Mouse (Mus musculus): ENCODE results near the gene Clec2e. TPM values are rescaled to one million over a fixed set of nuclear protein-coding genes. Genes with fewer than 3 reads are reported as not detected.

Clec2e gene
- total and polyA plus RNA-seq, 3 experiments: not detected

- DNase-seq: no peak
Measured at GRCm38 (mm10) chr6:129058013-129058412, 42.7 kb downstream of the Clec2e start.

- DNase-seq: no peak
Measured at GRCm38 (mm10) chr6:129056237-129056636, 44.5 kb downstream of the Clec2e start.

- DNase-seq: peak; percentile 20
Measured at GRCm38 (mm10) chr6:129051731-129052130, 49.0 kb downstream of the Clec2e start.

- DNase-seq: no peak
Measured at GRCm38 (mm10) chr6:129051086-129051485, 49.6 kb downstream of the Clec2e start.

GRCm38 (mm10) chr6:129049596-129050251 is 51.0 kb downstream of the Clec2e start:
- no peak for DNase-seq

- DNase-seq: peak; percentile 50
Measured at GRCm38 (mm10) chr6:129048857-129049473, 51.7 kb downstream of the Clec2e start.

- no peak for DNase-seq
Measured at GRCm38 (mm10) chr6:129048381-129048780, 52.3 kb downstream of the Clec2e start.

- DNase-seq: no peak
Measured at GRCm38 (mm10) chr6:129045601-129046000, 55.1 kb downstream of the Clec2e start, which contains the start of gene Klrb1f. Gene Klrb1f, plus strand, starts transcription at chr6:129045901.

- no peak for DNase-seq
Measured at GRCm38 (mm10) chr6:129042470-129042869, 58.2 kb downstream of the Clec2e start.

Other genes starting within 250 kb of the Clec2e start
- under 1 TPM in 1 of 2 experiments, not detected in 1; 0.21 TPM for gene Clec2i, start 213.3 kb downstream of the Clec2e start, total RNA-seq (2021)
- not detected in 2 replicates for gene Clec2i, start 213.3 kb downstream of the Clec2e start, polyA plus RNA-seq (2012; rRNA removed)
- under 1 TPM; 0.17 to 0.38 TPM for gene BC035044, start 209.8 kb downstream of the Clec2e start, total RNA-seq (2021)
- 0.06 and 0.52 TPM in 2 replicates for gene BC035044, start 209.8 kb downstream of the Clec2e start, polyA plus RNA-seq (2012; rRNA removed)
- gene Clec2g, start 166.5 kb downstream of the Clec2e start, total RNA-seq (2021): 1 to 10 TPM in 1 of 2 experiments, under 1 TPM in 1; 0.40 to 4.2 TPM
- gene Clec2g, start 166.5 kb downstream of the Clec2e start, polyA plus RNA-seq (2012; rRNA removed): not detected in 2 replicates
- gene Klrb1f, start 55.0 kb downstream of the Clec2e start, total RNA-seq (2021): under 1 TPM in 1 of 2 experiments, not detected in 1; 0.17 TPM
- not detected in 2 replicates for gene Klrb1f, start 55.0 kb downstream of the Clec2e start, polyA plus RNA-seq (2012; rRNA removed)
- 10 to 100 TPM; 44.0 to 49.6 TPM for gene Clec2d, start 79.7 kb upstream of the Clec2e start, total RNA-seq (2021)
- gene Clec2d, start 79.7 kb upstream of the Clec2e start, polyA plus RNA-seq (2012; rRNA removed): 2.7 and 3.3 TPM in 2 replicates
- under 1 TPM in 1 of 2 experiments, not detected in 1; 0.38 TPM for gene Cd69, start 174.5 kb upstream of the Clec2e start, total RNA-seq (2021)
- gene Cd69, start 174.5 kb upstream of the Clec2e start, polyA plus RNA-seq (2012; rRNA removed): not detected in 2 replicates
- not detected for gene 4922502D21Rik, start 230.9 kb upstream of the Clec2e start, total RNA-seq (2021)
- not detected in 2 replicates for gene 4922502D21Rik, start 230.9 kb upstream of the Clec2e start, polyA plus RNA-seq (2012; rRNA removed)
- 1 to 10 TPM; 1.2 to 1.8 TPM for gene Clec12a, start 241.8 kb upstream of the Clec2e start, total RNA-seq (2021)
- 0.16 and 0.23 TPM in 2 replicates for gene Clec12a, start 241.8 kb upstream of the Clec2e start, polyA plus RNA-seq (2012; rRNA removed)

Data from adrenal gland, adult 2 months (tissue).